Mouse (Mus musculus) limb, embryonic 11.5 days (tissue): ENCODE data around the gene Tmem200b. TPM values are rescaled to one million over a fixed set of nuclear protein-coding genes. Genes with fewer than 3 reads are reported as not detected.

Source experiments
- ATAC-seq: fragments of 200-750 bp; cut with Nextera tagmentation; 2 replicates; pipeline ENCODE4 v1.8.0; 2017; ENCODE audit warnings: low read depth; ENCODE audit not compliant: insufficient number of reproducible peaks, low FRiP score, low TSS enrichment
- DNase-seq: peaks from one replicate; pipeline ENCODE4 v3.0.0-alpha.2; 2015; ENCODE audit warnings: low spot score
- H3K27ac ChIP-seq: fragments of 300-500 bp; sonication (generic); replicated peaks from 2 replicates; pipeline ENCODE4 v1.5.1; 2014; ENCODE audit warnings: low read depth, mild to moderate bottlenecking, low read length
- H3K27me3 ChIP-seq: fragments of 300-500 bp; sonication (generic); 2 replicates; pipeline ENCODE4 v1.6.1; 2014; ENCODE audit warnings: mild to moderate bottlenecking, low read length, mixed read lengths; ENCODE audit not compliant: control insufficient read depth, insufficient read depth
- H3K36me3 ChIP-seq: fragments of 300-500 bp; sonication (generic); 2 replicates; pipeline ENCODE4 v1.6.1; 2014; ENCODE audit warnings: mild to moderate bottlenecking, low read length, moderate library complexity, mixed read lengths; ENCODE audit not compliant: control insufficient read depth, insufficient read depth
- H3K4me1 ChIP-seq: fragments of 300-500 bp; sonication (generic); 2 replicates; pipeline ENCODE4 v1.6.1; 2014; ENCODE audit warnings: low read length, mixed read lengths; ENCODE audit not compliant: control insufficient read depth, insufficient read depth
- H3K4me2 ChIP-seq: fragments of 300-500 bp; sonication (generic); 2 replicates; pipeline ENCODE4 v1.6.1; 2014; ENCODE audit warnings: low read depth, mild to moderate bottlenecking, moderate library complexity; ENCODE audit not compliant: severe bottlenecking
- H3K4me3 ChIP-seq: fragments of 300-500 bp; sonication (generic); 2 replicates; pipeline ENCODE4 v1.5.1; 2014; ENCODE audit warnings: low read depth, low read length
- H3K9ac ChIP-seq: fragments of 300-500 bp; sonication (generic); 2 replicates; pipeline ENCODE4 v1.6.1; 2014; ENCODE audit warnings: mild to moderate bottlenecking, low read length
- H3K9me3 ChIP-seq: fragments of 300-500 bp; sonication (generic); 2 replicates; pipeline ENCODE4 v1.6.1; 2016; ENCODE audit warnings: low read length; ENCODE audit not compliant: control insufficient read depth
- WGBS: fragments of 180-500 bp; shearing (Covaris S2); extraction: QIAGEN DNeasy Blood & Tissue Kit; methylation state at CpG from one replicate; pipeline ENCODE4 v1.1.7; 2014; 5-methylcytosine and 5-hydroxymethylcytosine counted together
- polyA plus RNA-seq: library from polyadenylated mRNA; unstranded; fragments of >200 nt; fragmentation: Nextera tagmentation; extraction: Ambion mirVana; gene quantifications from 2 replicates; pipeline ENCODE4 v1.2.1, GENCODE M21; 2014

The Tmem200b gene
- polyA plus RNA-seq, 1 experiment from 2014 or later, result 1.3 TPM

DNA sequence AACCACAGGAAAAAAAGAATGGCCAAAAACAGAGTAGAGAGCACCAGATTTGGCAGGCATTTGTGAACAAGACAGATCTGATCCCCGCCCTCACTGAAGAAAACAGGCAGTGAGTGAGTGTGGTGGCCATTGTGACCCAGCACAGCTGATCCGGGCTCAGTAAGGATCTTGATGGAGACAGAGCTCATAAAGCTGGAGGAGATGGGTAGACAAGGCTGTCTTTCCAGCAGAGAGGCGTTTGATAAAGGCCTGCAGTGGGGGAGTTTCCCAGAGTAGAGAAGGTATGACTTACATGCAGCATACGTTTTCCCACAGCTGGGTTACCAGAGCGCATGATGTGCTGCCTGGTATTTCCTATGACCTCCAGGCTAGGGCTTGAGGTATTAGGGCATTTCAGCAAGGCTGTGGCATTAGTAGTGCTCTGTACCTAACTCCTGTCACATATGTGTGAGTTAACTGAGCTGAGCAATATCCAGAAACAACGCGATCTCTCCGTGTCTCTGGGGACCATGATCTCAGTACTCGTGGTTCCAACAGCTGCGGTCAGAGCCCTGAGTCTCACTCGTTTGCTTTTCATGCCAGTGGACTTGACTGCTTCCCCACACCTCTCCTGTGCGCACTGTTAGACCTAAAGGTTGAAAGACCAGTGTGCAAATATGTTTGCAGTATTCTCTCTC, 22.9 kb upstream of the Tmem200b start:
- H3K4me2 ChIP-seq, result no peak overlapping the region
- H3K9ac ChIP-seq, result no peak overlapping the region
- DNase-seq (no peak), ATAC-seq (no peak)
- H3K4me3 ChIP-seq, result no peak overlapping the region
- no peaks in the 10 kb centered on the region for H3K27me3 ChIP-seq
- H3K36me3 ChIP-seq, result peaks cover 48% of the 10 kb centered on the region
- WGBS, result 94% methylated on average over 12 of the region's 12 CpGs
- no peaks in the 10 kb centered on the region for H3K9me3 ChIP-seq
- H3K4me1 ChIP-seq, result no peaks in the 10 kb centered on the region
- H3K27ac ChIP-seq, result no peak overlapping the region

DNA sequence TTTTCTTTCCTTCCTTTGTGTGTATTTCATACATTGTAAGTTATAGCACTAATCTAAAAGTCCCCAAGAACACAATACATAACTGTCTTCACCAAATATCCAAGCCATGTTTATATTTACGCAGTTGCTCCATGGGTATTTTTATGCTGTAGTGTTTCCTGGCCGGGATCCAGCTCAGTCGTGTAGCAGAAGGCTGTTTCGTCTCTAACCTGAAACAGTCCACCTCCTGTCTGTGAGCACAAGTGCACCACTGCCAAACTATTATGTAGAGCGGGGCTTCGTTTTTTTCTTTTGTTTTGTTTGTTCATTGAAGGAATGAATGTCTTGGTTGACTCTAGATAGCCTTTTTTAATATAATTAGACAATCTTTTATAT, 22.4 kb upstream of the Tmem200b start:
- H3K27me3 ChIP-seq, result no peaks in the 10 kb centered on the region
- no peak for DNase-seq
- H3K9me3 ChIP-seq, result no peaks in the 10 kb centered on the region
- no peak for ATAC-seq
- no peak overlapping the region for H3K4me2 ChIP-seq
- H3K9ac ChIP-seq, result no peak overlapping the region
- H3K4me1 ChIP-seq, result no peaks in the 10 kb centered on the region
- no peak overlapping the region for H3K4me3 ChIP-seq
- peaks cover 48% of the 10 kb centered on the region for H3K36me3 ChIP-seq
- H3K27ac ChIP-seq, result no peak overlapping the region
- WGBS, result 91% methylated on average over 6 of the region's 6 CpGs

DNA sequence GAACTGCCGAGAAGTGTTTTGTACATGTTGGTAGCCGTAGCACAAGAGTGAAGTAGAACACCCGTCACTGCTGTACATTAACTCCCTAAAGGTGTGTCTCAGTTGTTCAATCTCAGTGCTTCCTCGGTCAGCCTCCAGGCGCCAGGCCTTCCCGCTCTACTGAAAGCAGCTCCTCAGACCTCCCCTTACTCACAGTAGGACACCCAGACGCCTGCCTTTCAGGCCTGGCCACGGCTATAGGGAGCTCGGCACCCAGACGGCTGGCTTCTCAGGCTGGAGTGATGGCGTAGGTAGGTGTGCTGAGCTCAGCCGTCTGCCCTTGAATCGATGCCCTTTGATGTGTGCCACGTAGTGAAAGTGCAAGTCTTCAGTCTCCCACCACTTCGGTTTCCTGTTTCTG, 20.5 kb upstream of the Tmem200b start:
- H3K27me3 ChIP-seq, result no peaks in the 10 kb centered on the region
- H3K36me3 ChIP-seq, result peaks cover 44% of the 10 kb centered on the region
- H3K27ac ChIP-seq, result no peak overlapping the region
- H3K4me2 ChIP-seq, result no peak overlapping the region
- ATAC-seq (no peak), DNase-seq (no peak)
- H3K4me3 ChIP-seq, result no peak overlapping the region
- H3K9ac ChIP-seq, result no peak overlapping the region
- WGBS, result 92% methylated on average over 15 of the region's 15 CpGs
- H3K4me1 ChIP-seq, result no peaks in the 10 kb centered on the region
- no peaks in the 10 kb centered on the region for H3K9me3 ChIP-seq

DNA sequence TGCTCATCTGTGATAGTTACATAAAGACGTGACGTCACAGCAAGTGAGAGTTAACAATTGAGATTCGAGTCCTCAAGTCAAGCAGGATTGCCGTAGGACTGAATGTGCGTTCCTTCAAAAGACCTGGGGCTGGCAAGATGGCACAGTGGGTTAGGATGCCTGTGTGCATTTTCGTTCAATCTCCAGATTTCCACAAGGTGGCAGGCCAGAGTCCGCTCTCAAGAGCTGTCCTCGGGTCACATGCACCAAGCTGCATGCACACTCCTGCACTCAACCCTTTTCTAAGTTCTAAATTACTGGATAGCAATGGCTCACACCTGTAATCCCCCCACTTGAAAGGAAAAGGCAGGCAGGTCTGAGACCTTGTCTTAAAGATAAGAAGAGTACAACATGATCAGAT, 17.1 kb upstream of the Tmem200b start:
- H3K36me3 ChIP-seq, result peaks cover 30% of the 10 kb centered on the region
- H3K9me3 ChIP-seq, result no peaks in the 10 kb centered on the region
- H3K27me3 ChIP-seq, result no peaks in the 10 kb centered on the region
- no peak overlapping the region for H3K27ac ChIP-seq
- DNase-seq (peak; percentile 72), ATAC-seq (no peak)
- no peak overlapping the region for H3K4me3 ChIP-seq
- no peak overlapping the region for H3K9ac ChIP-seq
- WGBS, result 69% methylated on average over 8 of the region's 8 CpGs
- H3K4me2 ChIP-seq, result no peak overlapping the region
- H3K4me1 ChIP-seq, result no peaks in the 10 kb centered on the region; the same call in 1 of the 2 replicates

DNA sequence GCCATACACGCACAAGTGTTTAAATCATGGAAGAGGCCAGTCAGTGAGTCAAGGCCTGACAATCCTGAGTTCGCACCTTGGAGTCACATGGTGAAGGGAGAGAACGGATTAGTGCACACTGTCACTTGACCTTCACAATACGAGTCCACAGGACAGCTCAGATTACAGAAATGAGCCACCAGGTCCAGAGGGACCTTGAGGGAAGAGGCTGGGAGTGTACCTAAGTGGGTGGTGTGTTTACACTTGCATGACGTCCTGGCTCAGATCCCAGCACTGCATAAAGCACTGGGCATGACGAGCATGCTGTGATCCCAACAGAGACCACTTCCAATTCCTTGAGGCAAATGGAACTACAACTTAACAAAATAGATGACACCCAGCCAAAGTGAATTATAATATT, 15.1 kb upstream of the Tmem200b start:
- 82% methylated on average over 6 of the region's 6 CpGs for WGBS
- no peaks in the 10 kb centered on the region for H3K27me3 ChIP-seq
- DNase-seq, result no peak
- peaks cover 11% of the 10 kb centered on the region; the same call in 1 of the 2 replicates for H3K36me3 ChIP-seq
- no peak overlapping the region for H3K9ac ChIP-seq
- peaks cover 15% of the 10 kb centered on the region for H3K4me1 ChIP-seq
- ATAC-seq, result no peak
- no peak overlapping the region for H3K4me3 ChIP-seq
- H3K9me3 ChIP-seq, result no peaks in the 10 kb centered on the region
- H3K27ac ChIP-seq, result no peak overlapping the region
- no peak overlapping the region for H3K4me2 ChIP-seq

DNA sequence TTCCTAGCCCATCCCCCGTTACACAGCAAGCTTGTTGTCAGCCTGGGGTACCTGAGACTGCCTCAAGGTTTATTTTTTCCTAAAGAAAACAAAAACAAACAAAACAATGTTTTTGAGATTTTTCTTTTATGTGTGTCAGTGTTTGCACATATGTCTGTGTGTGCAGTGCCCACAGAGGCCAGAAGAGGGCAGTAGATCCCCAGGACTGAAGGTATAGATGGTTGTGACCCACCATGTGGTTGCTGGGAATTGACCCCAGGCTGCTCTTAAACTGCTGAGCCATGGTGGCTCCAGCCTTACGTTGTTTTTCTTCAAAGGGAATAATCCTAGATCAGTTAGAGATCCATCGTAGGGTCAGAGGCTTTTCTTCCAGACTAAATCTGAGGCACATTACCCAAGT, 13.7 kb upstream of the Tmem200b start:
- peaks cover 15% of the 10 kb centered on the region for H3K4me1 ChIP-seq
- H3K36me3 ChIP-seq, result 0 out of 2 replicates have a peak, but pooled peaks cover 4% of the 10 kb centered on the region
- DNase-seq (peak; percentile 51), ATAC-seq (no peak)
- no peak overlapping the region for H3K4me2 ChIP-seq
- H3K4me3 ChIP-seq, result no peak overlapping the region
- WGBS, result 90% methylated on average over 3 of the region's 3 CpGs
- H3K9ac ChIP-seq, result no peak overlapping the region
- no peaks in the 10 kb centered on the region for H3K9me3 ChIP-seq
- H3K27ac ChIP-seq, result no peak overlapping the region
- H3K27me3 ChIP-seq, result peaks cover 3% of the 10 kb centered on the region; the same call in 1 of the 2 replicates

DNA sequence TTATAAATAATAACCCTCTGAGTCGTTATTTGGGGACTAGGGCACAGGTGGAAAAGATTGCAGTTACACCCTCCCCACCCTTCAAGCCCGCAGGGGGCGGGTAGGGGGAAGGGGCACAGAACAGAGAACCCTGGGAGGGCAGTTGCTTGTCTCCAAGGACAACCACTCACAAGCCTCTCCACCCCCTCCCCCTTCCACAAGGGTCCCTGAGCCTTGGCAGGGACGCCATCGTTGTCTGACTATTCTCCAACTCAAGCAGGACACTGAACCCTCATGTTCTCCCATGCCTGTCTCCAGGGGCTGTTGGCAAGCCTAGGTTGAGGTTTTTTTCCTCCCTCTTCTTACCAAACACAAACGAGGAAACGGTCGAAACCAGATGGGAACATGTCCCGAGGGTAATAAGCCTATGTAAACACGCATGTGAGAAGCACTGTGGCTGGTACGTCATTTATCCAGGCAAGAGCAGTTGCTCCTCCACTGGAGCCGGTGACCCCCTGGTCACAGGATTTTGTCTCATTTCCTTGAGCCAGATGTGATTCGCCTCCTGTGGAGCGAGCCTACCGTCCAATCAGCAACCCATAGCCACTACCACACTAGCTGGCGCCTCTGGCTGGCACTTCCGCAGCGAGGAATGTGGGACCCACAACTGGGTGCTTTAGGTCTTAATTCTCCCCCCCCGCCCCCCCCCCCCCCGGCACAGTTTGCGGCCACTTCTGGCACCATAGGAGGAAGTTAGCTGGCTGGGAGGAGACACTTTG, 11.2 kb upstream of the Tmem200b start:
- H3K4me2 ChIP-seq, result peak overlapping the region; percentile 20
- ATAC-seq, result no peak
- H3K27ac ChIP-seq, result peak overlapping the region; percentile 11; the same call in 1 of the 2 replicates

DNA sequence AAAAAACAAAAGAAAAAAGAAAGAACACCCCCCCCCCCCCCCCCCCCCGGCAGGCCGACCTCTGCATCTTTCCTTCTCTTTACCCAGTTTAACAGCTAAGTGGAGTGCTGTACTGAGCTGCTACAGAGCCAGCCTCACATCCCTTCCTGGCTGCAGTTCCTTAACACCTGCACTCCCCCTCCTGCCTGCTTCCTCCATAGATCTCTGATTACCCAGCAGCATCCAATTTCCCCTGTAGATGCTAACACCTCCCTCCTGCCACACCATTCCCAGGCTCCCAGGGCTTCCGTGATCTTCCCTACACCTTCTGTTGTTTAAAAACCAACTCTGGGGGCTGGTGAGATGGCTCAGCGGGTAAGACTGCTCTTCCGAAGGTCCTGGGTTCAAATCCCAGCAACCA, 10.1 kb upstream of the Tmem200b start:
- no peak overlapping the region for H3K9ac ChIP-seq
- no peak overlapping the region for H3K4me3 ChIP-seq
- 23% methylated on average over 4 of the region's 5 CpGs for WGBS
- H3K4me1 ChIP-seq, result peaks cover 34% of the 10 kb centered on the region
- H3K27me3 ChIP-seq, result peaks cover 7% of the 10 kb centered on the region; the same call in 1 of the 2 replicates
- H3K9me3 ChIP-seq, result no peaks in the 10 kb centered on the region
- no peak overlapping the region for H3K4me2 ChIP-seq
- no peaks in the 10 kb centered on the region for H3K36me3 ChIP-seq
- no peak for ATAC-seq
- H3K27ac ChIP-seq, result no peak overlapping the region
- DNase-seq, result no peak

More for the DNA sequence above, 11.2 kb upstream of the Tmem200b start:
- H3K9me3 ChIP-seq, result no peaks in the 10 kb centered on the region
- WGBS, result 4% methylated on average over 19 of the region's 21 CpGs
- no peaks in the 10 kb centered on the region for H3K36me3 ChIP-seq
- no peak overlapping the region for H3K9ac ChIP-seq
- peak; percentile 65 for DNase-seq
- H3K4me3 ChIP-seq, result no peak overlapping the region
- peaks cover 25% of the 10 kb centered on the region for H3K4me1 ChIP-seq
- H3K27me3 ChIP-seq, result peaks cover 7% of the 10 kb centered on the region; the same call in 1 of the 2 replicates
